Mouse (Mus musculus): ENCODE results near the gene Wdr95.
"Not testable (repeated sequence)": the region's sequence is repeated elsewhere in the genome, so short reads cannot be mapped to it uniquely, and the experiment has no call there.

The Wdr95 gene

DNA sequence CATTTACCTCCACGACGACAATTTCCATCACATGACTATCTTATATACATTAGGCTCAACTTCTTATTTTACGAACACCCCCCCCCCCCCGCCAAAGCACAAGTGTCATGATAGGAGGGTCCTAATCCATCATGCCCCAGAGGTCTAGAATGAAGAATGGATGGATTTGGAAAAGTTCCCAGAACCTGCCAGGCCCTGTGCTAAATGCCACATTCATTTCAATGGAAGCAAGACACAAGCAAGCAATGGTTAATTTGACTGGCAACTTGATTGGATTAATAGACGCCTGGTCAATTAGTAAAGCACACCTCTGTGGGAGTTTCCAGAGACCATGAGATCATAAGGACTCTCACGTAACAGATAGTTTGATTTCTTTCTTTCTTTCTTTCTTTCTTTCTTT is 11.4 kb upstream of the Wdr95 start:
- DNase-seq, result no peak

GRCm38 (mm10) chr5:149520806-149521205 is 7.7 kb upstream of the Wdr95 start:
- DNase-seq, result no peak

DNA sequence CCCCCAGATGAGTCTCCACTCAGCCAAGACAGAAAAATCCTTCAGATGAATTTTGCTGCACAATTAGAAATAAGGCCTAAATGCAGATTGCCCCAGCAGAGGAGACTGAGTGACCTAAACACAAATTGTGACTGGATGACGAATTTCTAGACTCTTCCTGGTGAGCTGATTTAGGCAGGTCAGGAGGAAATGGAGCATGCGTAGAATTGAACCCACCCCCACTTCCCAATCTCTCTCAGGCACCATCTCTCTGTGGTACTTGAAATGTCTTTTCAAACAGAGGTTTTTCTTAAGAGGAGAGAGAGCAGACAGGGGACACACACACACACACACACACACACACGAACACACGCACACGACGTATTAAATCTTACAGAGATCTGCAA is 4.6 kb upstream of the Wdr95 start:
- DNase-seq, result no peak

DNA sequence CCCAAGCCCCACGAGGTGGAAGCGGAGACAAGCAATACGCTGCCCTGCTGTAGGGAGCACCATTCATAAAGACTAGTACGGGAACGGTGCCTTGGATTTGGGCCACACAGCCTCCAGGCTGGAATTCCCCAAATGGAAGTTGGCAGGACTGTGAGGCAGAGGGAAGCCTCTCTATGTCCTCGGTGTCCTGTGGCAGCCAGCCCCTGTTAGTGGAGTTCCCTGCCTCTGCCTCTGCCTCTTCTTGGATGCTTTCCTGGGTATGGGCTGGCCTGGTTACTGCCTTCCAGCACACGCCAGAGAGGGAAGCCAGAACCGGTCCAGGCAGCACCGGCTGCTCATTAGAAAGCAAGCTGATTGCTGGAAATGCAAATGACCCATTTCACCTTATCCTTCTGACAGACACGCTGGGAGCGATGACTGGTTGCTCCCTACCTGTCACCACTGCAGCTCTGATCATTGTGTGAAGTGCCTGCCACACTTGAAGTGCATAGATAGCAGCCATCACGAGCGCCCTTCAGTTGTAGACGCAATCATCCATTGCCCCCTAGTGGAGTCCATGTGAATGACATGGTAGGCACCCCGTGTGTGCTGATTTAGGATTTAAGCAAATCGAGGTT is 4.1 kb upstream of the Wdr95 start:
- DNase-seq, result peak; percentile 82 to 90

- no peak for DNase-seq
Measured at GRCm38 (mm10) chr5:149525055-149525785, 3.3 kb upstream of the Wdr95 start.

DNA sequence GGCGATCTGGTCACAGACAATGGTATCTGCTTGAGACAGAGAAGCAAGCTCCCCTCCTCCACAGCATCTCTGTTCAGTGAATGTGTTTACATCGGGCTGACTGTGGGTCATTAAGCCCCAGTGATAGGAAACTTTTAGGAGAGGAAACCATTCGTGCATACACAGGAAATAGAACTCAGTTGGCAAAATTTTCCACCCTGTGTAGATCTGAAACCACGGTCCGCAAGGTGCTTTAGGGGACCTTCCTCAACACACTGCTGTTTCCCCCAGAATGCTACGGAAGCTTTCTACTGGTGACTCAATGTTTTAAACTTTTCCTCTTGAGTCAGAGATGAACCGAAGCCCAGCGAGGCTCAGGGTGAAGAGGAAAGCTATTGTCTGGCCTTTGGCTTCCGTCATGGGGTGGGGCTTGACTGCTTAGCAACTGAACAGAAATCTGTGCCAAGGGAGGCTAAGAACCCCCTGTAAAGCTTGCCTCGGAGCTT is 2.0 kb upstream of the Wdr95 start:
- DNase-seq, result no peak

DNA sequence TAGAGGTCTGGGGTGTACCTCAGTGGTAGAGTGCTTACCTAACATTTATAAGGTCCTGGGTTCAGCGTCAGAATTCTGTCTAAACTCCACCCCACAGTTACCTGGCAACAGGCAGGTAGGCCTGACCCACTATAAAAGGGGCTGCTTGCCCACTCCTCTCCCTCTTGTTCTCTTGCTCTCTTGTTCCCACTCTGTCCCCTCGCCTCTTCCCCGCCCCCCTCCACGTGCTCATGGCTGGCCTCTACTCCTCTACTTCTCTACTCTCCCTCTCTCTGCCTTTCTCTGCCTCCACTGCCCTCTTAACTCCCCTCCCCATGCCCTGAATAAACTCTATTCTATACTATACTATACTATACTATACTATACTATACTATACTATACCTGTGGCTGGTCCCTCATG is 1.2 kb upstream of the Wdr95 start:
- not testable (repeated sequence) for DNase-seq

DNA sequence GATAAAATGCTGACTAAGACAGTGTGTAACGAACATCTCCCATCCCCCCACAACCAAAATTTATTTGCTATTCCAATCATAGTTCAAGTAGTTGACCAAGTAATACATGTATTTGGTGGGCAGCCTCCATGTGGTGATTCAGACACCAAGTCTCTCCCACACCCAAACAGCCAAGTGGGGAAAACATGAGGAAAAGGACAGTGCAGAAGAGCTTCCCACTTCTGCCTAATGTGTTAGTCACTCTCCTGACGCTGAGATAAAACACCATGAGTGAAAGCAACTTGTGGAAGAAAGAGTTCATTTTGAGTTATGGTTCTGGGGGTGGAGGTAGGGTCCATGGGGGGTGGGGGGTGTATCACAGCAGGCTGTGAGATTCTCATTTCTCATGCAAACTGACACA is 5.4 kb downstream of the Wdr95 start:
- no peak for DNase-seq

DNA sequence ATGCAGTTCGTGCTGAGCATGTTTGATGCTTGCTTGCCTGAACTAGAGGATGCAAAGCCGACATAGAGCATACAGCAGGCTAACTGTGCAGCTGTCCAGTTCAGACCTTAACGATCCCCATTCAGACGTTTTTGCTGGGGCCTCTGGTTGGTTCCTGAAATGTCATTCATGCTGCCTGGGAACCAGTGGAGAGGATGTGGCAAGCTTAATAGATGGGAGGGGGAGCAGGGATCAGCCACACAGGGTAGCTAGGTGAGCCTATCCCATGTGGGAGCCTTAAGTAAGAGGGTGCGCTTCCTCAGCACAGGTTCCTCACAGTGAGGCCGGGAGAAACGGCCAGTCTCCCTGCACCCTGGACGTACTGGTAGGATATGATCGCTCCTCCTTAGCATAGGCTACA is 7.5 kb downstream of the Wdr95 start:
- no peak for DNase-seq

DNA sequence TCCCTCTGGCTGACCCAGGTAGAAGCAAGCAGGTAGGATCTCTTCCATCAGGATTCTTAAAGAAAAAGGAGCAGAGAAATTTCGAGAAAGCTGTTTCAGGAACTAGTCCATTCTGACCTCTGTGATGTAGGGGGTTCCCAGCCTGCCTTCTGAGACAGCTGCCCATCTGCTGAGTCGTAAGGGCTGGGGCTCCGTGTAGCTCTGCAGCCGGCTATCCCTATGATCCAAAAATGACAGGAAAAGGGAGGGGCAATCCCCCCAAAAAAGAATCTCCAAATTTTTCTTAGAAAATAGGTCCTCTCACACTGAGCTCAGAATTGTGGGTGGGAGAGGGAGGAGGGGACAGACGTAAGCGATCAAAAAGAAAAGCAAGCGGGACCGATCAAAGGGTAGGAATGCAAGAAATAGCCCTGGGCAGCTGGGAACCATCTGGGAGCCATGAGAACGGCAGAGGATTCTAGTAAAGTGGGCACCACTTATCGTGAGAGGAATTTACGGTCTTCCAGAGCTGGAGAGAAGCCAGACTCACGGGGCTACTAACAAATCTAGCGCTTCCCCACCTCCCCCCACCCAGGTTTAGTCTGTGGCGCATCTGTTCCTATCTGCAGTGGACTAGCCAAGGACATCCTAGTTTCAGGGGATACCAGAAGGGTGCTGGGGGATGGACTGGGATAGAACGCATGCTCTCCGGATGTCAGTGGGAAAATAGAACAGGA is 9.5 kb downstream of the Wdr95 start:
- DNase-seq, result no peak

DNA sequence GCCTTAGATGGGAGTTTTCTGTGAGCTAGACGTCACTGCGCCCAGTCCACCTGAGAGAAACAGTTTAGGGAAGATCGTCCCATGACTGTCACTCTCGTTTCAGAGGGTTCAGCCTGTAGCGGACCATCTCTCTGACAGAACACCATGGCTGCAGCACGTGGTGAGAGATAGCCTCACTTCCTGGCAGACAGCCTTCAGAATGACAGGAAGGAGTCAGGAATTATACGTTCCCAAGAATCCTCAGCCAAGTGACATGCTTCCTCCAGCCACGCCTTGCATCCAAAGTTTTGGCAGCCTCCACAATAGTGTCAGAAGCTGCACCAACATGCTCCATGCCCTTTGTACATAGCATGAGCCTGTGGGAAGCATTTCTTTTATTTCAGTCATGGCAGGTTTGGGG is 10.1 kb downstream of the Wdr95 start:
- no peak for DNase-seq

GRCm38 (mm10) chr5:149539051-149539450 is 10.6 kb downstream of the Wdr95 start:
- DNase-seq, result no peak

DNA sequence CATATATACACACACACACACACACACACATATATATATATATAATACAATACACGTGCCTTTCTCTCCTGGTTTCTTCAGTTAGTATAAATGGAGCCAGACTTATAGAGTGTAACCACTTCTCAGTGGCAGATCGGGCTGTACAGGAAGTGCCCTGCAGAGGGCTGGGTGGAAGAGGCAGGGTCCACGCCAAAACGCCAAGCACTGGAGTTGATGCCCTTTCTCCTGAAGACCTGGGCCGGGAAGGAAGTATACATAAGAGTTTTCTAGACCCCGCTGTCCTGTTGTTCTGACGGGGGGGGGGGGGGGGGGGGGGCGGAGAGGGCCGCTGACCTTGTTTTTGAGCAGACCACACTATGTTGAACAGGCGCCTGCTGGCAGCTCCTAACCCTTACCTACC is 22.7 kb downstream of the Wdr95 start:
- no peak for DNase-seq

GRCm38 (mm10) chr5:149552742-149553141 is 24.3 kb downstream of the Wdr95 start:
- DNase-seq, result no peak

GRCm38 (mm10) chr5:149553373-149553772 is 24.9 kb downstream of the Wdr95 start:
- no peak for DNase-seq

GRCm38 (mm10) chr5:149554397-149554796 is 25.9 kb downstream of the Wdr95 start:
- DNase-seq, result no peak

GRCm38 (mm10) chr5:149560903-149561588 is 32.6 kb downstream of the Wdr95 start:
- no peak for DNase-seq

DNA sequence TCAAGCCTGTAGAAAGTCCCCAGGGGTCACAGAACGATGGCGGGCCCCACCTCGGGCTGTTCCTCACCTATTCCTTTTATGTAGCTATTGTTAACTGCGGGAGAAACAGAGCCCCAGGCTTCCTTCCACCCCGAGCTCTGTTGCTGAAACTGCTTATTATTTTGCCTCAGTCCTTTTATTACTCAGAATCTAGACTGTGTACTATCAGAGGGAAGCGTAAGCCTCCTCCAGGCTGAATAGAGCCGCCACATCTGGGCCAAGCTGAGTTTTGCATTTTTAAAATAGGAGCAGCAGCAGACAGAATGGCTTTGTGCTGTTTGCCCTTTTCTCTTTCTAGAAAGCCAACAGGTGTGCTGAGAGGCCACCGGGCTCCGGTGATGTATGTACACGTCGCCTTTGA is 37.5 kb downstream of the Wdr95 start:
- no peak for DNase-seq

DNA sequence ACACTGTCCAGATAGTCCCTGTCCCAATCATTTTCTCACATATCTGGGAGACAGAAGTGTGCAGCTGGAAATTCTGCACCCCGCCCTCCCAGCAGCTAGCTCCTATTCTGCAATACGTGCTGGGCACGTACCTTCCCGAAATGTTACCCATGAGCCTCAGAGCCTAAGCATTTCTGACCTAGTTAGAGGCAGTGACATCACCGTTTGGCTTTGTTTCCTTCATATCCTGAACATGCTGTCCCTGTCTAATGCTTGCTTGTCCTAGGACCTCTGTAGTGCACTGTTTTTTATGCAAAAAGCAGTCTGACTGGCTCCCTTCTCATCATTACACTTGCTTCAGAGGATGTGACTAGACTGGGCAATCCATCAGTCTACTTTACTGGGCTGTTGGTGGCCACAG is 38.5 kb downstream of the Wdr95 start:
- DNase-seq, result peak; percentile 14 to 48

- DNase-seq, result no peak
Measured at GRCm38 (mm10) chr5:149568993-149569392, 40.5 kb downstream of the Wdr95 start.

DNA sequence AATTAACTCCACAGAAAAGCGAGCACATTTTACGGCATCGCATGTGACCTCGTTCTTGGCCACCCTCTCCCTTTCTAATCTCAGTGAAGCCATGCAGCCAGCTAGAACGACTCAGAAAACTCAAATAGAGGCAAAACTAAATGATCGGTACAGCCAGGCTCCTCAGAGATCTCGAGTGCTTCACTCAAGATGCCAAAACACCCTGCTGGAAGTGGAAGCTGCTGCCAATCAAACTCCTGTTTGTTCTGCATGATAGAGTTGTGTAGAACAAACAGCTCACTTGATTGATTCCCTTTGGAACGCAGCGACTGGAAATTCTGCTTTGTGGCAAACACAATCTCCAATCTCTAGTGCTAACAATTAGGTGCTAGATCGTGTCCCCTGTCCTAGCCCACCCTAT is 48.5 kb downstream of the Wdr95 start:
- DNase-seq, result no peak

- DNase-seq, result no peak
Measured at GRCm38 (mm10) chr5:149577449-149577848, 49.0 kb downstream of the Wdr95 start.

GRCm38 (mm10) chr5:149582642-149583262 is 54.3 kb downstream of the Wdr95 start:
- DNase-seq, result no peak

Data from cerebellum, postnatal 36 days (tissue).